Mouse (Mus musculus) embryo, embryonic 10.5 days (tissue): Measurements from ENCODE around the gene Taldo1.

Source experiments
- DNase-seq: peaks from one replicate; pipeline ENCODE4 v3.0.0-alpha.2; 2015; ENCODE audit warnings: low spot score

Taldo1 gene

DNA sequence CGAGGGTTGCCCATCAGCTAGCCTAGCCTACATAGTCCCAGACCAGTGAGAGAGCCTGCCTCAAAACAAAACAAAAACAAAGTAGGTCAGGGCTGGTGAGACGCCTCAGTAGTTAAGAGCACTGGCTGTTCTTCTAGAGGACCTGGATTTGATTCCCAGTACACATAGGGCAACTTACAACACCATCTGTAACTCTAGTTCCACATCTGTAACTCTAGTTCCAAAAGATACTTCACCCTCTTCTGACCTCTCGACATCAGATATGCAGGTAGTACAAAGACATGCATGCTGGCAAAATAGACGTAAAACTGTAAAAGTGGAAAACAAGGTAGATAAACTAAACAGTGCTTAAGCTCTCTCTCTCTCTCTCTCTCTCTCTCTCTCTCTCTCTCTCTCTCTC, 31.8 kb downstream of the Taldo1 start:
- DNase-seq: no peak

DNA sequence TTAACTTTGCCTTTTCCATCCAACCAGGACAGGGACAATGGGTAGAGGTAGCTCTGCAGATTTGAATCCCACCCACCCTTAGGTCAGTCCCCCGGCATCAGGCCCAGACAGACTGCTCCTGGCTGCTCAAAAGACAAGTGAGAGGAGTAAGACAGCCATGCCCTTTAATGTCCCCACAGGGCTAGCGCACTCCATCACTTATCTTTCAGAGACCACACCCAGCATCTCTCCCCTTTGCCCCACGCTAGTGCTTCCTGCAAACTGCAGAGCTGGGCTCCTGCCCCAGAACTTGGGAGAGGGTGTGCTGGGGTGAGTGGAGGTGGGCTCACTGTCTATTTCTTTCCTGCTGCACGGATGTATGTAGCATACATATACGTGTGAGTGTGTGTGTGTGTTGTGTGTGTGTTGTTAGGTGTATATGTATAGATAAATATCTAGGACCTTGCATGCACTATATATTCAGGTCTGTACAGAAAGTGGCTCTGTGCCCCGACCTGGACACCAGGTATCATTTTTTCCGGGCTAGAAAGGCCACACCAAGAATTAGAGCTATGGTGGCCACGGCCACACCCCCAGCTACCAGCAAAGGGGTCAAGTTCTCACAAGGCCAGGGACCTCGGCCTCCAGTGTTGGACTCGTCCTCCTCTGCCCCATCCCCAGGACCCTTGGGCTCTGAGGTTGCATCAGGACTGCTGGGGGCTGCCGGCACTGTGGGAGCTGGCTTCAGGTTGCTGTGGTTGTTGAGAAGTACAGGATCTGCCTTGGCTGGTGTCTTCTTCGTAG, 35.1 kb downstream of the Taldo1 start:
- no peak for DNase-seq

DNA sequence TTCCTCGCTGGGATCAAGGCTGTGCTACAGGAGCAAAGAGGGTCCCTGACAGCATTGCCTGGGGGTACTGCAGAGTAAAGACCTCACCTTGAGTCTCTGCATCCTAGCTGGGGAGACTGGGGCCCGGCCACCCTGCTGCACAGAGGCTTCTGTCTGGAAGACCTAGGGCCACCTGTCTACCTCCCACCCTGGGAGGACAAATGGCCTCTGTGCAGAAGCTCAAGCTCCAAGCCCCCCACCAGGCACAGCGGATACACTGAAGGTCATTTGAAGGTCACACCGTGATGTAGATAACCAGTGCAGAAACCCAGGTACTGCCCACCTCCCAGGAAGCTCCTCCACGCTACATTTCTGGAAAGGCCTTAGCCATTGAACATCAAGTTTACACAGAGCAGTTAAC, 36.7 kb downstream of the Taldo1 start:
- no peak for DNase-seq

DNA sequence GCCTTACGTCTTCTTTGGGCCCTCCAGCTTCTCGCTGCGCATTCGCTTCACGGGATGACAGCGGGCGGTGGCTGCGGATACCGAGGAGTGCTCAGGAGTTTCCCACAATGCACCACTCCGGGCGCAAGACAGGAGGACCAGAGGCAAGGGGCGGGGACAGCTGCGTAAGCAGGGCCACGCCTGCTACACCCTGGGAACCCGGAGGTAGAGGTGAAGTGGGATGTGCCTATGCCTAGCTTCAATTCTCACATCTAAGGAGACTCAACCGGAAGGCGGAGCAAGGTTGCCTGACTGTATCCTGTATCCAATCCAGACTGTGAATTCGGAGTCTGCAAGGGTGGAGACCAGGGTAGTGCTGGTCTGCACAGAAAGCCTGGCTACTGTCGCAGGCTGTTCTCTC, 37.3 kb downstream of the Taldo1 start, which contains the start of gene Cend1:
TSS of gene Cend1 (minus strand) at position 182 of the 400 bp plus-strand sequence.
- DNase-seq: peak; percentile 83

DNA sequence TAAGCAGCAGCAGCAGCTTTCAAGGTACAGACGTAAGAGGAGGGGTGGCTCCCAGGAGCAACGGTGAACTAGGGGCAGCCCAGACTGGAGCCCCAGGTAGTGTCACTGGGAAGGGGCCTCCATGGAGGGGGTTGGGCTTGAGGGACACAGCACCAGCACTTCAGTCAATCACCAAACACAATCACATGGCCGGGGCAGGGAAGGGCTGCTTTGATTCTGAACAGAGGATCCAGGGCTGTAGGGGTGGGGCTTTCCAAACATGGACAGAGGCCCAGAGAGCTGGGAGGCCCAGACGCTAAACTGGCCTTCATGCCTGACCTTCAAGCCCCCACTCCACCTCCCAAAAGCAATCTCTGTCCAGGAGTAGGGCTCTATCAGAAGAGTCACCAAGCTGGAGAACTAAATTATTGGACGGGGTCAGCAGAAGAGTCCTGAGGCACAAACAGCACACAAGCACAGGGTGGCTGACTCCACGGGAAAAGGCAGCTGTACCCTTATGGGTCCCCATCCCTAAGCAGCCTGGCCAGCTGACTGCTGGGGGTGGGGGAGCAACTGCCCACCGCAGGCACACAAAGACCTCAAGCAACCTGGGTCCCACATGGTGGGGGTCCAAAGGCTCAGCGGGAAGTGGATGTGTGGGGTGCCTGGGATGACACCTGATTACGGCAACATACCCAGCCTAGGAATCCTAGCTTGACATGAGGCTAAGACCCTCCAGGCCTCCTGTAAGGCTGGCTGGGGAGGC, 38.0 kb downstream of the Taldo1 start:
- no peak for DNase-seq

GRCm38 (mm10) chr7:141430585-141431240, 38.7 kb downstream of the Taldo1 start:
- DNase-seq: no peak

DNA sequence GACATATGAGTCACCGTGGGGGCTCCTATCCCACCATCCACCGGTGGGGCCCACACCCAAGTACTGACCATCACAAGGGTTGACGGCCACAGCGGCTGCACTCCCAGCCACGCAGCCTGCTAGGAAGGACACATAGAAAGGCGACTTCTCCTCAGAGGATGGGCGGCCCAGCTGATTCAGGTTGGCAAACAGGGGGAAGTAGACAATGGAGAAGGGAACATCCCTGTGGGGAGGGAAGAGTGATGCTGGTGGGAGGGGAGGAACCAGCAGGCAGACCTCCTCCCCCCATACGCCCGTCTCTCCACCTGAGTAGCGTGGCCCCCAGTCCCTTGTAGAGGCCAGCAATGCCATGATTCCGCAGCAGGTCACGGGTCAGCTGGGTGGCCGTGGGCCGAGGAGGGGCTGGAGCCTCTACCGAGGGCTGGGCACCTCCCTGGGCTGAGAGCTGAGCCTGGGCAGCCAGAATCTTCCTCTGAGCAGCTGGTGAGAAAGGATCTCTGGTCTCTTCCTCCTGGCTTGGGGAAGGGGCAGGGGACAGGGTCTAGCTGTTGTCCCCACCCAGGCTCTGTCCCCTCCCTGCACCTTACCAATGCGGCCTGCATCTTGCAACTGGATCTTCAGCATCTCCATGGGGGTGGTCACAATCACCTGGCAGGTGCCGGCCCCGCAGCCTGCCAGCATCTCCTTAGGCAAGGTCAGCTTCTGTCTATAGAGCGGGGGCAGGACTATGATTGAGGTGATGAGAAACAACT, 39.6 kb downstream of the Taldo1 start:
- DNase-seq: no peak

GRCm38 (mm10) chr7:141432186-141432611, 40.2 kb downstream of the Taldo1 start:
- no peak for DNase-seq

- no peak for DNase-seq
These were observed 40.9 kb downstream of the Taldo1 start for GRCm38 (mm10) chr7:141432741-141433516.

DNA sequence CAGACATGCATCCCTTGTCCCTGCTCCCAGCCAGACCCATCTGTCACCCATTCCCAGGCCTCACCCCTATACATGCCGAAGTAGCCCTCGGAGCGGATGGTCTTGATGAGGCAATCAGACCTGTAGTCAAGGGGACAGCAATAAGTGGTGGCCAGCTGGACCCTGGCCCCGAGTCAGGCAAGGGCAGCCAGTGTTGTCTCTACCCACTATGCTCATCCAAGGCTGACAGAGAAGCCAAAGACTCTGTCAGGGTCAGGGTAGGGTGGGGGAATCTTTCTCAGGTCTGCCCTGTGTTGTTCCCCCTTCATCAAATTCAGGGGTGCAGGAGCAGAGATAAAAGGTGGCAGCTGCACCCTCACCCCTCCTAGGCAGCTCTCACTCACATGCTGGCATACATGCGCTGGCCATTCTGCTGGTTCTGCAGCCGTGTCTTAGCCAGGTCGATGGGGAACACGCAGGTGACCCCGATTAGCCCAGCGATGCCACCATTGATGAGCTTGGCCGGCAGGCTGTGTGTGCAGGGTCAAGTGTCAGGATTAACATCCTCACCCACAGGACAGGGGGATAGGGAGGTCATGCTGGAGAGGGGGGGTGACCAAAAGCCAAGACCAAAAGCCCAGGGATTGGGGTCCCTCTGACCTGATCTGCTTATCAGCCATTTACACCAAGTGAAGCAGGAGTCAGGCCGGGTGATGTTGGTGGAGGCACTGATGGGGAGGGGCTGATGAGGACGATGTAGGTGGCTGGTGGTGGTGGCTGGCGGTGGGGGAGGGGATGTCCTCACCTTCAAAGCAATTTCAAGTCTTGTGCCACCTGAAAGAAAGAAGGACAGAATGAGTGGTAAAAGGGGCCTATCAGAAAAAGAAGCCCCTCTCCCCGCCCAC, 41.8 kb downstream of the Taldo1 start:
- DNase-seq: no peak

GRCm38 (mm10) chr7:141434464-141434863, 42.5 kb downstream of the Taldo1 start:
- DNase-seq: peak; percentile 76

- peak; percentile 70 for DNase-seq
These were observed 43.3 kb downstream of the Taldo1 start for GRCm38 (mm10) chr7:141435129-141435855.

DNA sequence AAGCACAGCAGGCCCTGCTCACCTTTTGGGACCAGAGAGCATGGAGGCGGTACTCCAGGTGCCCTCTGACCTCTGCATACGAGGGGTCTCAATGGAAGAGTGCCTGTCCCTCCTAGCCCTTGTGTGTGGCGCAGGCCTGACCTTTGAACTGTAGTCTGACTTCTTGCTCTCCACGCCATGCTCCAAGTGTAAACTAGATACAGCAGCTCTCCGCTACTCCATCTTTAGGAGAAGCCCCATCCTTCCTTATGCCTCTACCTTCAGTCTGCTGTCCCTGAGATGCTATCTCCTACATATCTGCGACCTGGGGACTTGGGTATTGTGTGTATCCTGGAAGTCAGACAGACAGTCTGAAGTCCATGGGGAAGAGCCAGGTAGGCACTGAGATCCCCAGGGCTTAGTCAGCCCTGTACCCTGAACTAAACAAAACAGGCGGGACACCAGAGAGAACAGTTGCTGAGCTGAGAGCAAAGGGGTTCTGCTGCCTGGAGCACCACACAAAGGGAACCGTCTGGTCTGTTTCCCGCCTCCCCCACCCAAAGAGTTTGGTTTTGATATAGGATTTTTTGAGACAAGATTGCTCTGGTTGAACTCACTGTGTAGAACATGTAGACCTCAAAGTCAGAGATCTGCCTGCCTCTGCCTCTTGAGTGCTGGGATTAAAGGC, 44.0 kb downstream of the Taldo1 start:
- no peak for DNase-seq

DNA sequence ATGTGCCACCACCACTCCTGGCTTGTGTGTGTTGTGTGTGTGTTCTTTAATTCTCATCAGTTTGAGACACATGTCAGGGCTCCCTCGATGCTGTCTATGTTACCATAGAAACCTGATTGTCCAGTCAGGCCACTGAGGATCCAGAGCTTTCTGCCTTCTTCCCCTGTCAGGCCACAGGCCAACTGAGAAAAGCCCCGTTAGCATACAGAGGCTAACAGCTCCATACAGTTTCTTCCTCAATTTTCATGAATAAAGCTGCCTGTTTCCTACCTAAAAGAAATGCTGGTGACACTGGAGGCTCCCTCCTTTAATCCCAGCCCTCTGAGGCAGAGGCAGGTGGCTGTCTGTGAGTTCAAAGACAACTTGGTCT, 44.5 kb downstream of the Taldo1 start:
- no peak for DNase-seq

- DNase-seq: peak; percentile 89
These were observed 45.5 kb downstream of the Taldo1 start, which contains the start of gene Slc25a22 for GRCm38 (mm10) chr7:141437178-141438120. TSS of gene Slc25a22 (minus strand) at chr7:141437892.

- DNase-seq: no peak
These were observed 46.4 kb downstream of the Taldo1 start for GRCm38 (mm10) chr7:141438201-141438968.

DNA sequence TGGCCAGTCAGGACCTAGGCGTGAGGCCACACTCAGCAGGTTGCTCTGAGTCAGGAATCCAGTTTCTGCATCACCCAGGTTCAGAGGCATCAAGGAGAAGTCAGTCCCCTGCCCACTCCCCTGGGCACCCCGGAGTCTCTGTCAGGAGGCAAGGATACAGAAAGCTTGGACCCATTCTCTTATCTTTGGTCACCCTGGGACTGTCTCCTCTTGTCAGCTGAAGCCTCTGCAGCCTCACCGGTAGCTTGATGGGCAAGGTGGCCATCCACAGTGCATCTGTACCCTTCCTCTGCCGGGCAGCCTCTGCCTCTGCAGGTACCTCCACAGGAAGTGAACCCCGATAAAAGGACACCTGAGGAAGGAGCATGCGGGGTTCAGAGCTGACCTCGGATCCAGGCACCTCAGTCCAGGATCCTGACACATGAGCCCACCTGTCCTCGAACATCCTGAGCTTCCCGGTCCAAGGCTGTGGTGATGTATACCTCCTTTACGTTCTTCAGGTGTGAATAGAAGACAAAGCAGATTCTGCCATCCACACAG, 47.2 kb downstream of the Taldo1 start:
- DNase-seq: no peak
